Mouse (Mus musculus): ENCODE results near the gene Psmb2.

GRCm38 (mm10) chr4:126637446-126637845 lies 40.0 kb upstream of the Psmb2 start:
- TF ChIP-seq CTCF (IDR thresholded peaks at IDR 0.05; ENCODE audit: extremely low read depth, insufficient read depth, low read length) (no peak), POLR2A (IDR thresholded peaks at IDR 0.05; ENCODE audit: extremely low read depth, insufficient read depth, low read length) (no peak)
